Mouse (Mus musculus) urinary bladder, postnatal 10 days (tissue): ENCODE data around the gene Myo9a.
A peak's percentile ranks its signal among the peaks of the same experiment; 100 is the strongest.
"Not testable (repeated sequence)": the region's sequence is repeated elsewhere in the genome, so short reads cannot be mapped to it uniquely, and the experiment has no call there.

Source experiments
- DNase-seq: peaks from one replicate; pipeline ENCODE4 v3.0.0; 2022; ENCODE audit warnings: low spot score

Myo9a gene

GRCm38 (mm10) chr9:59751066-59751581 lies 428 bp downstream of the Myo9a start:
- DNase-seq = peak; percentile 59

GRCm38 (mm10) chr9:59751966-59752365 lies 1.3 kb downstream of the Myo9a start:
- DNase-seq = no peak

- no peak for DNase-seq
These were observed 4.5 kb downstream of the Myo9a start for GRCm38 (mm10) chr9:59755199-59755598.

GRCm38 (mm10) chr9:59757016-59757415 lies 6.3 kb downstream of the Myo9a start:
- not testable (repeated sequence) for DNase-seq

- DNase-seq = no peak
These were observed 9.8 kb downstream of the Myo9a start for GRCm38 (mm10) chr9:59760515-59760914.

GRCm38 (mm10) chr9:59766966-59767461 lies 16.3 kb downstream of the Myo9a start:
- not testable (repeated sequence) for DNase-seq

- DNase-seq = not testable (repeated sequence)
These were observed 55.5 kb downstream of the Myo9a start for GRCm38 (mm10) chr9:59806046-59806774.

- DNase-seq = no peak
These were observed 133.9 kb downstream of the Myo9a start for GRCm38 (mm10) chr9:59884551-59884950.

- DNase-seq = no peak
These were observed 152.7 kb downstream of the Myo9a start for GRCm38 (mm10) chr9:59903382-59903781.

GRCm38 (mm10) chr9:59914761-59915160 lies 164.1 kb downstream of the Myo9a start:
- DNase-seq = no peak

- DNase-seq = no peak
These were observed 179.6 kb downstream of the Myo9a start for GRCm38 (mm10) chr9:59930248-59930647.

- DNase-seq = not testable (repeated sequence)
These were observed 185.2 kb downstream of the Myo9a start for GRCm38 (mm10) chr9:59935866-59936265.

GRCm38 (mm10) chr9:59938529-59938928 lies 187.8 kb downstream of the Myo9a start:
- DNase-seq = no peak

- no peak for DNase-seq
These were observed 189.0 kb downstream of the Myo9a start for GRCm38 (mm10) chr9:59939691-59940090.

- DNase-seq = no peak
These were observed 190.5 kb downstream of the Myo9a start for GRCm38 (mm10) chr9:59940913-59941884.

GRCm38 (mm10) chr9:59941885-59942350 lies 191.2 kb downstream of the Myo9a start:
- no peak for DNase-seq

GRCm38 (mm10) chr9:59942501-59943085 lies 191.9 kb downstream of the Myo9a start:
- no peak for DNase-seq

GRCm38 (mm10) chr9:59943826-59944225 lies 193.1 kb downstream of the Myo9a start:
- DNase-seq = no peak

- DNase-seq = no peak
These were observed 194.5 kb downstream of the Myo9a start for GRCm38 (mm10) chr9:59945241-59945640.

GRCm38 (mm10) chr9:59947271-59947670 lies 196.6 kb downstream of the Myo9a start:
- no peak for DNase-seq

GRCm38 (mm10) chr9:59948226-59948625 lies 197.5 kb downstream of the Myo9a start:
- no peak for DNase-seq

GRCm38 (mm10) chr9:59948691-59949250 lies 198.1 kb downstream of the Myo9a start:
- no peak for DNase-seq
